Mouse (Mus musculus) NIH3T3 (cell line): ENCODE data around the gene Barx1.
A peak's percentile ranks its signal among the peaks of the same experiment; 100 is the strongest.

Experiments used
- DNase-seq: peaks from one replicate; pipeline ENCODE4 v3.0.0-alpha.2; 2012; ENCODE audit warnings: low read depth

Barx1 gene

GRCm38 (mm10) chr13:48662431-48663143, at the start of gene Barx1:
Barx1 (plus strand) TSS chr13:48662998.
- DNase-seq: no peak

- DNase-seq: no peak
Observed at GRCm38 (mm10) chr13:48614525-48614924, 48.3 kb upstream of the Barx1 start.

- no peak for DNase-seq
Observed at GRCm38 (mm10) chr13:48617774-48618173, 45.0 kb upstream of the Barx1 start.

- peak; percentile 15 for DNase-seq
Observed at GRCm38 (mm10) chr13:48618890-48619289, 43.9 kb upstream of the Barx1 start.

- no peak for DNase-seq
Observed at GRCm38 (mm10) chr13:48624968-48625398, 37.8 kb upstream of the Barx1 start.

- DNase-seq: peak; percentile 97
Observed at GRCm38 (mm10) chr13:48625433-48626184, 37.2 kb upstream of the Barx1 start, which contains the start of gene Ptpdc1. Ptpdc1 (minus strand) TSS chr13:48625664.

- DNase-seq: no peak
Observed at GRCm38 (mm10) chr13:48631691-48632090, 31.1 kb upstream of the Barx1 start.

- no peak for DNase-seq
Observed at GRCm38 (mm10) chr13:48637706-48638105, 25.1 kb upstream of the Barx1 start.

GRCm38 (mm10) chr13:48639570-48639969, 23.2 kb upstream of the Barx1 start:
- DNase-seq: peak; percentile 80

- DNase-seq: peak; percentile 49
Observed at GRCm38 (mm10) chr13:48643072-48643471, 19.7 kb upstream of the Barx1 start.

GRCm38 (mm10) chr13:48643991-48644390, 18.8 kb upstream of the Barx1 start:
- DNase-seq: no peak

GRCm38 (mm10) chr13:48646696-48647095, 16.1 kb upstream of the Barx1 start:
- no peak for DNase-seq

- peak; percentile 43 for DNase-seq
Observed at GRCm38 (mm10) chr13:48650615-48651014, 12.2 kb upstream of the Barx1 start.

GRCm38 (mm10) chr13:48651132-48652065, 11.4 kb upstream of the Barx1 start:
- no peak for DNase-seq

- DNase-seq: peak; percentile 76
Observed at GRCm38 (mm10) chr13:48653788-48654770, 8.7 kb upstream of the Barx1 start.

GRCm38 (mm10) chr13:48655637-48656036, 7.2 kb upstream of the Barx1 start:
- DNase-seq: peak; percentile 86

- no peak for DNase-seq
Observed at GRCm38 (mm10) chr13:48657791-48658190, 5.0 kb upstream of the Barx1 start.

- no peak for DNase-seq
Observed at GRCm38 (mm10) chr13:48658588-48659253, 4.1 kb upstream of the Barx1 start.

- DNase-seq: no peak
Observed at GRCm38 (mm10) chr13:48659254-48660220, 3.3 kb upstream of the Barx1 start.
